Mouse (Mus musculus) lung, postnatal 0 days (tissue): Measurements from ENCODE around the gene Kif21a. TPM values are rescaled to one million over a fixed set of nuclear protein-coding genes. Genes with fewer than 3 reads are reported as not detected.
A peak's percentile ranks its signal among the peaks of the same experiment; 100 is the strongest.

Experiments
- ATAC-seq: fragments of 200-750 bp; cut with Nextera tagmentation; 2 replicates; pipeline ENCODE4 v1.8.0; 2017; ENCODE audit warnings: moderate library complexity
- DNase-seq: peaks from one replicate; pipeline ENCODE4 v3.0.0-alpha.2; 2016; ENCODE audit warnings: low spot score
- H3K27ac ChIP-seq: fragments of 300-500 bp; sonication (generic); 2 replicates; pipeline ENCODE4 v1.5.1; 2014; ENCODE audit warnings: antibody characterized with exemption, mild to moderate bottlenecking, low read length, mixed read lengths
- H3K27me3 ChIP-seq: fragments of 300-500 bp; sonication (generic); replicated peaks from 2 replicates; pipeline ENCODE4 v1.6.1; 2014; ENCODE audit warnings: low read length, mixed read lengths; ENCODE audit not compliant: insufficient read depth
- H3K36me3 ChIP-seq: fragments of 300-500 bp; sonication (generic); 2 replicates; pipeline ENCODE4 v1.6.1; 2014; ENCODE audit warnings: low read length, mixed read lengths; ENCODE audit not compliant: insufficient read depth
- H3K4me1 ChIP-seq: fragments of 300-500 bp; sonication (generic); 2 replicates; pipeline ENCODE4 v1.6.1; 2014; ENCODE audit warnings: antibody characterized with exemption, low read depth, low read length, mixed read lengths; ENCODE audit not compliant: insufficient read depth
- H3K4me2 ChIP-seq: fragments of 300-500 bp; sonication (generic); replicated peaks from 2 replicates; pipeline ENCODE4 v1.6.1; 2014; ENCODE audit warnings: low read depth, mild to moderate bottlenecking, low read length, moderate library complexity, mixed read lengths
- H3K4me3 ChIP-seq: fragments of 300-500 bp; sonication (generic); 2 replicates; pipeline ENCODE4 v1.5.1; 2014; ENCODE audit warnings: low read depth, low read length
- H3K9ac ChIP-seq: fragments of 300-500 bp; sonication (generic); replicated peaks from 2 replicates; pipeline ENCODE4 v1.6.1; 2014; ENCODE audit warnings: low read depth, mild to moderate bottlenecking
- H3K9me3 ChIP-seq: fragments of 300-500 bp; sonication (generic); 2 replicates; pipeline ENCODE4 v1.6.1; 2016; ENCODE audit warnings: low read length, mixed read lengths
- CTCF ChIP-seq: IDR thresholded peaks from 2 replicates; pipeline ENCODE4 v1.5.1; 2016; ENCODE audit warnings: antibody characterized with exemption, mild to moderate bottlenecking
- EP300 ChIP-seq: IDR thresholded peaks from 2 replicates; pipeline ENCODE4 v1.6.1; 2016; ENCODE audit warnings: antibody characterized with exemption, mild to moderate bottlenecking, control low read depth
- WGBS: fragments of 180-500 bp; shearing (Covaris S2); extraction: QIAGEN DNeasy Blood & Tissue Kit; methylation state at CpG from one replicate; pipeline ENCODE4 v1.1.7; 2014; 5-methylcytosine and 5-hydroxymethylcytosine counted together
- polyA plus RNA-seq: library from polyadenylated mRNA; unstranded; fragments of >200 nt; fragmentation: Nextera tagmentation; extraction: Ambion mirVana; gene quantifications from 2 replicates; pipeline ENCODE4 v1.2.1, GENCODE M21; 2015

The Kif21a gene
- 4.6 and 5.0 TPM in 2 replicates for polyA plus RNA-seq

- DNase-seq (peak; percentile 86), ATAC-seq (peak; percentile 95)
- peak within 1 kb of the TSS; percentile 80 for H3K27ac ChIP-seq
- no peaks in the 10 kb centered on the region for H3K27me3 ChIP-seq
- H3K4me3 ChIP-seq: peak within 1 kb of the TSS; percentile 86
- H3K9ac ChIP-seq: peak within 1 kb of the TSS; percentile 51
- TF ChIP-seq EP300: peak; percentile 46; the same call in 1 of the 2 replicates
- TF ChIP-seq CTCF: no peak
- 7% methylated on average over 59 of the region's 89 CpGs for WGBS
- H3K36me3 ChIP-seq: no peaks in the 10 kb centered on the region
- H3K4me1 ChIP-seq: no peaks in the 10 kb centered on the region
- H3K4me2 ChIP-seq: peak within 1 kb of the TSS; percentile 100
- H3K9me3 ChIP-seq: no peaks in the 10 kb centered on the region
These were observed at the start of gene Kif21a for GRCm38 (mm10) chr15:91049496-91050441. TSS of gene Kif21a (minus strand) at chr15:91049948.

- Histone ChIP-seq H3K36me3 (no peaks in the 10 kb centered on the region), H3K27me3 (no peaks in the 10 kb centered on the region), H3K9ac (no peak overlapping the region), H3K9me3 (no peaks in the 10 kb centered on the region), H3K4me3 (no peak overlapping the region), H3K27ac (no peak overlapping the region), H3K4me1 (no peaks in the 10 kb centered on the region), H3K4me2 (no peak overlapping the region)
- no peak for DNase-seq
- 78% methylated on average over 6 of the region's 6 CpGs for WGBS
- TF ChIP-seq CTCF (no peak), EP300 (no peak)
- ATAC-seq: no peak
These were observed 46.9 kb upstream of the Kif21a start for GRCm38 (mm10) chr15:91096606-91097005.

- TF ChIP-seq EP300 (no peak), CTCF (no peak)
- Histone ChIP-seq H3K9ac (no peak overlapping the region), H3K4me1 (no peaks in the 10 kb centered on the region), H3K27me3 (no peaks in the 10 kb centered on the region), H3K9me3 (no peaks in the 10 kb centered on the region), H3K4me2 (no peak overlapping the region), H3K27ac (no peak overlapping the region), H3K4me3 (no peak overlapping the region), H3K36me3 (no peaks in the 10 kb centered on the region)
- WGBS: 84% methylated on average over 7 of the region's 7 CpGs
- DNase-seq (no peak), ATAC-seq (no peak)
These were observed 39.7 kb upstream of the Kif21a start for GRCm38 (mm10) chr15:91089427-91089826.

- H3K27me3 ChIP-seq: no peaks in the 10 kb centered on the region
- H3K9me3 ChIP-seq: no peaks in the 10 kb centered on the region
- H3K4me2 ChIP-seq: no peak overlapping the region
- WGBS: 46% methylated on average over 12 of the region's 12 CpGs
- no peak overlapping the region for H3K4me3 ChIP-seq
- no peak for TF ChIP-seq EP300
- no peak for TF ChIP-seq CTCF
- peak; percentile 53; the same call in 1 of the 2 replicates for ATAC-seq
- H3K27ac ChIP-seq: no peak overlapping the region
- no peak overlapping the region for H3K9ac ChIP-seq
- H3K4me1 ChIP-seq: no peaks in the 10 kb centered on the region
- H3K36me3 ChIP-seq: no peaks in the 10 kb centered on the region
- DNase-seq: peak; percentile 75
These were observed 38.3 kb upstream of the Kif21a start for GRCm38 (mm10) chr15:91088071-91088470.

- ATAC-seq (no peak), DNase-seq (no peak)
- 44% methylated on average over 15 of the region's 15 CpGs for WGBS
- Histone ChIP-seq H3K27ac (no peak overlapping the region), H3K9ac (no peak overlapping the region), H3K36me3 (no peaks in the 10 kb centered on the region), H3K27me3 (no peaks in the 10 kb centered on the region), H3K4me2 (no peak overlapping the region), H3K4me1 (no peaks in the 10 kb centered on the region), H3K4me3 (no peak overlapping the region), H3K9me3 (no peaks in the 10 kb centered on the region)
- TF ChIP-seq EP300: no peak
- no peak for TF ChIP-seq CTCF
These were observed 28.0 kb upstream of the Kif21a start for GRCm38 (mm10) chr15:91077457-91078410.

- Histone ChIP-seq H3K4me3 (no peak overlapping the region), H3K4me2 (no peak overlapping the region), H3K9ac (no peak overlapping the region), H3K36me3 (no peaks in the 10 kb centered on the region), H3K27me3 (no peaks in the 10 kb centered on the region), H3K4me1 (no peaks in the 10 kb centered on the region), H3K27ac (no peak overlapping the region), H3K9me3 (no peaks in the 10 kb centered on the region)
- DNase-seq (peak; percentile 47), ATAC-seq (peak; percentile 44)
- WGBS: 60% methylated on average over 1 of the region's 1 CpGs
- TF ChIP-seq CTCF (no peak), EP300 (peak; percentile 88)
These were observed 22.7 kb upstream of the Kif21a start for GRCm38 (mm10) chr15:91072440-91072839.
